Mouse (Mus musculus): ENCODE results near the gene Zfp704. TPM values are rescaled to one million over a fixed set of nuclear protein-coding genes. Genes with fewer than 3 reads are reported as not detected.
A peak's percentile ranks its signal among the peaks of the same experiment; 100 is the strongest.

Zfp704 gene
- polyA plus RNA-seq, 1 experiment from 2014 or later = 12.0 TPM

DNA sequence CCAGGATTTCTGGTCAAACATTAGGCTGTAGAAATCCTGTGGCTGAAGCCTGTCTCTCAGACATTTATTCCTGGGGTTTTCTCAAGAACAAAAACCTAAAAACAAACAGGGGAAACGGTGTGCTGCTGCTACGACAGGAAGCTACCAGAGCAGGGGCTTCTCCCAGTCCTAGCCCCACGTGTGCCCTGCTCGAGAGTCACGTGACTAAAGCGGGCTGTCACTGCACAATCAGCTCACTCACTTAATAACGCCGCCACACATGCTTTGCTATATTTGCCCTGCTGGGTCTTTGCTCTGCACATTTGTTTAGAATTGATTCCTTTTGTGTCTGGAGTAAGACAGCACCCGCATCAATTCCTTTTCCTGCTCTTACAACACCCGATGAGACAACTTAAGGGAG, 202.1 kb downstream of the Zfp704 start:
- ATAC-seq (ENCODE audit: insufficient number of reproducible peaks, insufficient read depth, low FRiP score, low TSS enrichment, low read depth) = no peak
- H3K36me3 ChIP-seq = no peaks in the 10 kb centered on the region
- no peaks in the 10 kb centered on the region for H3K27me3 ChIP-seq
- no peak overlapping the region for H3K27ac ChIP-seq
- 78% methylated on average over 10 of the region's 10 CpGs for WGBS
- H3K4me1 ChIP-seq (replicated peaks) = peaks cover 7% of the 10 kb centered on the region
- 0 out of 2 replicates have a peak, but pooled peaks cover 2% of the 10 kb centered on the region for H3K9me3 ChIP-seq
- H3K9ac ChIP-seq (replicated peaks) = no peak overlapping the region
- no peak overlapping the region for H3K4me2 ChIP-seq
- no peak overlapping the region for H3K4me3 ChIP-seq (replicated peaks)

DNA sequence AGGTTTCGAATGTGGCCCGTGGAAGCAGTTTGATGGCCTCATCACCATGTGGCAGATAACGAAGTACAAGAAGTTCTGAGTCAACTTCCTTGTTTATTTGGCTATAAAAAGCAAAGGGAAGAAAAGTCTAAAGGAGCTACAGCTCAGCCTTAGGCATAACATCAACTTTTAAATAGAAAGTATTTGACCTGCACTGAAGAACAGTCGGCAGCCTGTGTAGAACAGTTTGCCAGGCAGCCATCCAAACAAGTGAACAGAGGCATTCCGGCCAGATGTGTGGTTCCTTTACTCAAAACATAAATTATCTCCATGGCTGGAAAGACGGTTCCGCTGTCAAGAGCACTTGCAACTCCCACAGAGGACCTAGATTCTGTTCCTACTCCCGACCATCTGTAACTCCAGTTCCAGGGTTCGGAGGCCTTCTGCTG, 202.8 kb downstream of the Zfp704 start:
- Histone ChIP-seq H3K36me3 (no peaks in the 10 kb centered on the region), H3K4me3 (replicated peaks) (no peak overlapping the region), H3K27ac (no peak overlapping the region), H3K27me3 (no peaks in the 10 kb centered on the region), H3K4me1 (replicated peaks) (peaks cover 13% of the 10 kb centered on the region), H3K9ac (replicated peaks) (no peak overlapping the region), H3K4me2 (no peak overlapping the region), H3K9me3 (0 out of 2 replicates have a peak, but pooled peaks cover 2% of the 10 kb centered on the region)
- WGBS = 52% methylated on average over 9 of the region's 9 CpGs
- no peak for ATAC-seq (ENCODE audit: insufficient number of reproducible peaks, insufficient read depth, low FRiP score, low TSS enrichment, low read depth)

DNA sequence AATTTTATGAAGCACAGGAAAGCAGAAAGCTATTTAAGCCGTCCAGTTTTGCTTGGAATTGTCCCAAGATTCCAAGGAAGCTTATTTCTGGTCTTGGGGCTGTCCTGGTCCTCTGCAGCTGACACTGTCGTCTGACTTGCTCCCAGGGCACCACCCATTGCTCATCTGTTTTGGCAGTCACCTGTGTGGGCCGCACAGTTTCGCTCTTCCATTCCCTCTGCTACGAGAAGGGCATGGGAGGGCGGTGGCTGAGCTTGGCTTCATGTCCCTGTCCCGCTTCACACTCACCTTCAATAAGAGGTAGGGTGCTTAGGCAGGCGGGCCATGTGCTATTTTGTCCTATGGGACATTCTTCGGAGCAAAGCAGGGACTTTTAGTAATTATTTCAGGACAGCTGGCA, 204.5 kb downstream of the Zfp704 start:
- ATAC-seq (ENCODE audit: insufficient number of reproducible peaks, insufficient read depth, low FRiP score, low TSS enrichment, low read depth) = no peak
- WGBS = 71% methylated on average over 9 of the region's 9 CpGs
- no peak overlapping the region for H3K4me3 ChIP-seq (replicated peaks)

DNA sequence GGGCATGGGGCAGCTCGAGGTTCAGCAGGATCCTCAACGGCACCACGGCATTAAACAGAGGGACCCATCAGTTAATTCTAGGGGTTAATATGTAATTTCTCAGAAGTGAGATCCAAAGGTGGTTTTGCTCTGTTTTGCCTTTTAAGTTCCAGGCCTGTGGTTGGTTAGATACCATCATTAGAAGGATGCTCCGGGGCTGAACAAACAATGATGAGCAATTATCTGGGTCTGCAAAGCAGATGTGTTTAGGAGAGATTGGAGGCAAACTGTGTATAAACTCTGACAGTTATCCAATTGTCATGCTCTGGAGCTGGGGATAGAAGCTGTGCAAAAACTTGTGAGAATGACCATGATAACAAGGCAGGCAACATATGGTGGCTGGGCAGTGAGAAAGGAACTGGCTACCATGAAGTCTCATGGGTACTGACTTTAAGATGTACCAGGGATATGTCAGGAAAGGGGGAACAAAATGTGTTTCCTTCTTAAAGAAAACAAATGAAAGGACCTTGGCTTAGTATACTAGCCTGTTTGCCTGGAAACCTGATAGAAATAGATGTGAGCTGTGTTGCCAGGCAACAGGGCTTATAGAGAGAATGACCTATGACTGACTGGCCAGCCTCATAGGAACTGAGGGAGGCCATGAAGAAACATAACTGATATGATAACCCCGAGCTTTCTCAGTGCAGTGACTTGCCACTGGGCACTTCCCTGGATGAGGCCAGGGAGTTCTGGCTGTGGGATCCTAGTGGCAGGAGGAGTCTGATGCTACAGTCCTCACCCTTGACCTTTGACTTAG, 206.4 kb downstream of the Zfp704 start:
- Histone ChIP-seq H3K4me3 (replicated peaks) (no peak overlapping the region), H3K9me3 (0 out of 2 replicates have a peak, but pooled peaks cover 2% of the 10 kb centered on the region), H3K9ac (replicated peaks) (no peak overlapping the region), H3K27ac (peak overlapping the region; percentile 3; the same call in 1 of the 2 replicates), H3K4me2 (0 out of 2 replicates have a peak overlapping the region, but pooled peaks have one; percentile 3), H3K36me3 (no peaks in the 10 kb centered on the region), H3K27me3 (no peaks in the 10 kb centered on the region), H3K4me1 (replicated peaks) (peaks cover 25% of the 10 kb centered on the region)
- WGBS = 72% methylated on average over 5 of the region's 5 CpGs
- no peak for ATAC-seq (ENCODE audit: insufficient number of reproducible peaks, insufficient read depth, low FRiP score, low TSS enrichment, low read depth)

More for the DNA sequence above, 204.5 kb downstream of the Zfp704 start:
- Histone ChIP-seq H3K4me1 (replicated peaks) (peaks cover 25% of the 10 kb centered on the region), H3K36me3 (no peaks in the 10 kb centered on the region), H3K9ac (replicated peaks) (no peak overlapping the region), H3K4me2 (no peak overlapping the region), H3K27ac (no peak overlapping the region), H3K27me3 (no peaks in the 10 kb centered on the region), H3K9me3 (0 out of 2 replicates have a peak, but pooled peaks cover 2% of the 10 kb centered on the region)

DNA sequence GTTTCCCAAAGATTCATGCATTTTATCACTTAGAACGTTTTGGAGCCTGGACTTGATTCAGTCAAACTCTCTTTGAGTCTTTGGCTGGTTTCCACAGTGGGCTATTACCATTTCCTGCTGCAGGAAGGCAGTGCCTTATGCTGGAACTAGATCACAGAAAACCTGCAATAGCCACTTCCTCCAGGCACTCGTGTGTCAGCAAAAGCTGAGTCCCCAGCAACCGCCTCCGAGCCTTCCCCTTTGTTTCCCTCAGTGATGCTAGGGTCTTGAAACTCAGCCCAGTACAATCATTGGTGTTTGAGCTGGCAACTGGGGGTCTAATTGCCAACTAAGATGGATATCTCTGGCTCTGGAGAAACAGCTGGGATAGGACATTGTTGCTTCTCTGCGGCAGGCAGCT, 207.0 kb downstream of the Zfp704 start:
- peak overlapping the region; percentile 3; the same call in 1 of the 2 replicates for H3K27ac ChIP-seq
- H3K4me1 ChIP-seq (replicated peaks) = peaks cover 25% of the 10 kb centered on the region
- 38% methylated on average over 5 of the region's 5 CpGs for WGBS
- H3K9ac ChIP-seq (replicated peaks) = no peak overlapping the region
- no peaks in the 10 kb centered on the region for H3K27me3 ChIP-seq
- H3K9me3 ChIP-seq = no peaks in the 10 kb centered on the region
- no peaks in the 10 kb centered on the region for H3K36me3 ChIP-seq
- no peak for ATAC-seq (ENCODE audit: insufficient number of reproducible peaks, insufficient read depth, low FRiP score, low TSS enrichment, low read depth)
- H3K4me3 ChIP-seq (replicated peaks) = no peak overlapping the region
- H3K4me2 ChIP-seq = 0 out of 2 replicates have a peak overlapping the region, but pooled peaks have one; percentile 3

DNA sequence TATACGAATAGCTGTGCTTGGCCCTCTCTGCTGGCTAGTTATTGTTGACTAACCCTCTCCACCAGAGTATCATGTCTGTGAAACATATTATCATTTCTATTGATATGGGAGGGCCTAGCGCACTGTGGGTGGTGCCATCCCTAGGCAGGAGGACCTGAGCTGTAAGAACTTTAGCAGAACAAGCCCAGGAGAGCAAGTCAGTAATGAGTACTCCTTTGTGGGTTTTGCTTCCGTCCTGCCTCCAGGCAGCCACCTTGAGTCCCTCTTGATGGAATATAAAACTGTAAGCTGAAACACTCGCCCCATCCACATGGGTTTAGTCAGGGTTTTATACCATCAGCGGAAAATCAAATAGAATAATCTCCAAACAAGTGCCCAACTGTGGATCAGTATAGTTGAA, 207.5 kb downstream of the Zfp704 start:
- H3K27me3 ChIP-seq = no peaks in the 10 kb centered on the region
- ATAC-seq (ENCODE audit: insufficient number of reproducible peaks, insufficient read depth, low FRiP score, low TSS enrichment, low read depth) = no peak
- no peaks in the 10 kb centered on the region for H3K36me3 ChIP-seq
- WGBS = 75% methylated on average over 5 of the region's 5 CpGs
- H3K27ac ChIP-seq = peak overlapping the region; percentile 37; the same call in 1 of the 2 replicates
- H3K9me3 ChIP-seq = no peaks in the 10 kb centered on the region
- H3K4me3 ChIP-seq (replicated peaks) = no peak overlapping the region
- no peak overlapping the region for H3K4me2 ChIP-seq
- no peak overlapping the region for H3K9ac ChIP-seq (replicated peaks)
- H3K4me1 ChIP-seq (replicated peaks) = peaks cover 25% of the 10 kb centered on the region

DNA sequence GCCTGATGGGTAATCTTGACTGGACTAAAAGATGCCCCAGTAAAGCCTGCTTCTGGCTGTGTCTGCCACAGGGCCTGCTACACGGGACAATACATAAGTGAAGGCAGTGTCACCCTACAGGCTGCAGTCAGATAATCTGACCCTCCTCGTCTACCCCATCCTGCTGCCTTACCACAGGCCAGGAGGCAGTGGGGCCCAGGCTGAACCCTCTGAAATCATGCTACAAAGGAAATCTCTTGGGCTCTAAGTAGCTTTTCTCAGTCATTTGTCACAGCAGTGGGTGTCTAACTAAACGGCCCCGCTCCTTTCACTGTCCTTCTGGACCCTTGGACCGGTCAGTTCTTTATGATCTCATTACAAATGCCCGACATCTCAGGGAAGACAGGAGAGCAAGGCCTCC, 208.2 kb downstream of the Zfp704 start:
- H3K36me3 ChIP-seq = no peaks in the 10 kb centered on the region
- H3K27ac ChIP-seq = no peak overlapping the region
- no peak overlapping the region for H3K4me3 ChIP-seq (replicated peaks)
- H3K9ac ChIP-seq (replicated peaks) = no peak overlapping the region
- peaks cover 25% of the 10 kb centered on the region for H3K4me1 ChIP-seq (replicated peaks)
- H3K27me3 ChIP-seq = no peaks in the 10 kb centered on the region
- no peak overlapping the region for H3K4me2 ChIP-seq
- ATAC-seq (ENCODE audit: insufficient number of reproducible peaks, insufficient read depth, low FRiP score, low TSS enrichment, low read depth) = no peak
- no peaks in the 10 kb centered on the region for H3K9me3 ChIP-seq
- WGBS = 63% methylated on average over 6 of the region's 6 CpGs

DNA sequence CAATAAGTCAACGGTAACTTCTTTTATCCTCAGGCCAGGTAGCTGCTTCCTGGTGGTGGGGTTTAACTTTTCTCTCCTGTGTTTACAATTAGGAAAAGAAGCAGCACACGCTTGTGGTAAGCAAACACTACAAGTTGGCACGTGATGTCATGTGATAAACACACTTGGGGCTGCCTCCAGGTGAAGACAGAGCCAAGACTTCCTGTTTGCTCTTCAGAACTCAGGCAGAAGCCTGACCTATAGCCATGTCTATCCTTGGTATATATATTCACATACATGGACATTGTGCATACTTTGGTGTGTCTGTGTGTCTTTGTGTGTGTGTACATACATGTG, 209.0 kb downstream of the Zfp704 start:
- H3K4me2 ChIP-seq = no peak overlapping the region
- no peak overlapping the region for H3K4me3 ChIP-seq (replicated peaks)
- H3K9ac ChIP-seq (replicated peaks) = no peak overlapping the region
- WGBS = 67% methylated on average over 3 of the region's 3 CpGs
- no peaks in the 10 kb centered on the region for H3K9me3 ChIP-seq
- H3K36me3 ChIP-seq = no peaks in the 10 kb centered on the region
- ATAC-seq (ENCODE audit: insufficient number of reproducible peaks, insufficient read depth, low FRiP score, low TSS enrichment, low read depth) = no peak
- peaks cover 25% of the 10 kb centered on the region for H3K4me1 ChIP-seq (replicated peaks)
- H3K27ac ChIP-seq = 0 out of 2 replicates have a peak overlapping the region, but pooled peaks have one; percentile 45
- H3K27me3 ChIP-seq = no peaks in the 10 kb centered on the region

DNA sequence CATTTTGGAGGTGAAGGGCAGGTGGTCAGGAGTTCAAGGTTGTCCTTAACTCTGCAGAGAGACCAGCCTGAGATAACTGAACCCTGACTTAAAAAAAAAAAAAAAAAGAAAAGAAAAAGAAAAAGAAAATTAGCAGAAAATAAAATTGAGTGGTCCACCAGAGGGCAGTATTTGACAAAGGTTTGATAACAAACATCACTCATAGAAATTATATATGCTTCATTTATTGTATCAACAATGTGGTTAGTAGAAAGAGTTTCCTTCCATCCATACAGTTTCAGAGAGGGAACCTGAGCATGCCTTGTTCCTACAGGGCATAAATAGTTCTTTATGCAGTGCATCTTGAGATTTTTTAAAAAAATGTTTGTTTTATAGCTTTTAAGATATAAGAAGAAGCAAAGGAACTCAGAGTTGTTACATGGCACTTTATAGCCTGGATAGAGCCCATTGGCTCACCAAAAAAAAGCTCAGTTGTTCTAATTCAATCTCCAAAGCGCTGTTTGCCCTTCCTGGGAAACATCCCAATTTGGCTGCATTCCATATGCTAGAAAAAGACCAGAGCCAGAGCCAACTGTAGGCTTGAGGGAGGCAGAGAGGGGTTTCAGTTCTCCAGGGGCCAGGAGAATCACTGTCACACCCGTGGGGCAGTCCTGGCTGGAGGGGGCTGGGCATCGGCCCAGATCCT, 209.5 kb downstream of the Zfp704 start:
- no peak for ATAC-seq (ENCODE audit: insufficient number of reproducible peaks, insufficient read depth, low FRiP score, low TSS enrichment, low read depth)
- H3K4me1 ChIP-seq (replicated peaks) = peaks cover 25% of the 10 kb centered on the region
- H3K36me3 ChIP-seq = no peaks in the 10 kb centered on the region
- H3K27ac ChIP-seq = 0 out of 2 replicates have a peak overlapping the region, but pooled peaks have one; percentile 45
- no peaks in the 10 kb centered on the region for H3K9me3 ChIP-seq
- H3K9ac ChIP-seq (replicated peaks) = no peak overlapping the region
- no peak overlapping the region for H3K4me2 ChIP-seq
- H3K27me3 ChIP-seq = no peaks in the 10 kb centered on the region
- H3K4me3 ChIP-seq (replicated peaks) = no peak overlapping the region
- 51% methylated on average over 3 of the region's 3 CpGs for WGBS

DNA sequence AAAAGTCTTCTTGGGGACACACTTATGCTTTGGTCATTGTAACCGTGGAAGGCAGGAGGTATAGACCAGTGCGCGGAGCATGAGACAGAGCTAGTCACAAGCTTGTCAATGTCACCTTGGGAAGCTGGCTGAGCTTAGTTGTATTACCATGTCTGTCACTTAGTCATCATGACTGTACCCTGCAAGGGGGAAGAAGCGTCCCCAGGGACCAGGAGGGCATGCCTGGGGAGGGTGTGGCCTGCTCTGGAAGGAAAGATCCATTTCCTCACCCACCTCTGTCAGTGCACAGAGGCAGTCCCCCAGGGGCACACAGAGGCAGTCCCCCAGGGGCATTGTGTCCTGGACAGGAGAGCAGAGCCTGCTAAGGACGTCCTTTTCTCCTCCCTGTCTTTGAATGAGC, 211.6 kb downstream of the Zfp704 start:
- H3K36me3 ChIP-seq = no peaks in the 10 kb centered on the region
- no peak overlapping the region for H3K9ac ChIP-seq (replicated peaks)
- 0 out of 2 replicates have a peak, but pooled peaks cover 3% of the 10 kb centered on the region for H3K9me3 ChIP-seq
- H3K4me2 ChIP-seq = no peak overlapping the region
- no peak overlapping the region for H3K4me3 ChIP-seq (replicated peaks)
- H3K27ac ChIP-seq = no peak overlapping the region
- H3K27me3 ChIP-seq = no peaks in the 10 kb centered on the region
- ATAC-seq (ENCODE audit: insufficient number of reproducible peaks, insufficient read depth, low FRiP score, low TSS enrichment, low read depth) = no peak
- 73% methylated on average over 5 of the region's 5 CpGs for WGBS
- peaks cover 23% of the 10 kb centered on the region for H3K4me1 ChIP-seq (replicated peaks)

Data from limb, embryonic 12.5 days (tissue).